Mouse (Mus musculus) CH12.LX (cell line): ENCODE results near the gene Prr5. TPM values are rescaled to one million over a fixed set of nuclear protein-coding genes. Genes with fewer than 3 reads are reported as not detected.

Experiments
- DNase-seq: peaks from one replicate; pipeline ENCODE4 v3.0.0-alpha.2; 2013; ENCODE audit errors: extremely low read depth
- H3K27ac ChIP-seq: 2 replicates; pipeline ENCODE4 v1.5.1; 2012; ENCODE audit warnings: low read depth, mild to moderate bottlenecking, control low read depth, moderate library complexity; ENCODE audit not compliant: insufficient read depth
- H3K27me3 ChIP-seq: replicated peaks from 2 replicates; pipeline ENCODE3; 2012; ENCODE audit warnings: inconsistent platforms
- H3K36me3 ChIP-seq, 2 experiments: replicated peaks in 1 of 2; 2 replicates each; pipeline versions ENCODE3 to v1.6.1; 2012; ENCODE audit warnings: inconsistent platforms in 1 of 2, low read length in 1 of 2, mild to moderate bottlenecking in 1 of 2, mixed read lengths in 1 of 2, moderate library complexity in 1 of 2; ENCODE audit not compliant: control insufficient read depth in 1 of 2, insufficient read depth in 1 of 2
- H3K4me1 ChIP-seq, 2 experiments: 2 replicates each; pipeline ENCODE4 v1.6.1; 2012; ENCODE audit warnings: inconsistent platforms in 1 of 2, moderate library complexity in 1 of 2; ENCODE audit not compliant: insufficient read depth in 2 of 2, control insufficient read depth in 1 of 2
- H3K4me2 ChIP-seq: 2 replicates; pipeline ENCODE4 v1.6.1; 2012; ENCODE audit warnings: low read depth, mild to moderate bottlenecking, control low read depth; ENCODE audit not compliant: poor library complexity, insufficient read depth, severe bottlenecking
- H3K4me3 ChIP-seq, 3 experiments: fragments of 150-350 bp in 1 of 3; sonication (generic) in 1 of 3; replicated peaks in 1 of 3; 2 replicates each; pipeline versions ENCODE3 to v1.5.1; 2011 to 2012; ENCODE audit warnings: low read depth in 2 of 3, low read length in 2 of 3, mild to moderate bottlenecking in 2 of 3, moderate library complexity in 2 of 3, control low read depth in 1 of 3, improper control_type of control experiment in 1 of 3, inconsistent platforms in 1 of 3, mixed read lengths in 1 of 3; ENCODE audit not compliant: poor library complexity in 1 of 3
- H3K79me2 ChIP-seq: replicated peaks from 2 replicates; pipeline ENCODE4 v1.6.1; 2012; ENCODE audit warnings: mild to moderate bottlenecking, moderate library complexity; ENCODE audit not compliant: control insufficient read depth, poor library complexity, insufficient read depth, severe bottlenecking; ENCODE audit errors: extremely low read depth
- H3K9ac ChIP-seq: 2 replicates; pipeline ENCODE4 v1.6.1; 2012; ENCODE audit warnings: low read depth, mild to moderate bottlenecking, control low read depth, moderate library complexity; ENCODE audit not compliant: insufficient read depth
- H3K9me3 ChIP-seq: replicated peaks from 2 replicates; pipeline ENCODE3; 2012; ENCODE audit warnings: low read length, inconsistent platforms, mixed read lengths
- BHLHE40 ChIP-seq: IDR thresholded peaks from 2 replicates; pipeline ENCODE4 v1.6.1; 2011; ENCODE audit warnings: mild to moderate bottlenecking, low read depth, low read length, improper control_type of control experiment
- CHD1 ChIP-seq: IDR thresholded peaks from 2 replicates; pipeline ENCODE4 v1.6.1; 2012; ENCODE audit warnings: low read depth, low read length, improper control_type of control experiment, inconsistent platforms
- CHD2 ChIP-seq: IDR thresholded peaks from 2 replicates; pipeline ENCODE4 v1.6.1; 2011; ENCODE audit warnings: low read length, improper control_type of control experiment
- CTCF ChIP-seq, 2 experiments: IDR thresholded peaks in 1 of 2; conservative IDR thresholded peaks in 1 of 2; 2 replicates each; pipeline ENCODE4 v1.5.1; 2011 to 2012; ENCODE audit warnings: low read depth in 2 of 2, low read length in 2 of 2, improper control_type of control experiment in 1 of 2, inconsistent platforms in 1 of 2, mild to moderate bottlenecking in 1 of 2, moderate library complexity in 1 of 2
- E2F4 ChIP-seq: IDR thresholded peaks from 2 replicates; pipeline ENCODE4 v1.6.1; 2011; ENCODE audit warnings: low read depth, low read length, improper control_type of control experiment; ENCODE audit not compliant: insufficient replicate concordance
- ETS1 ChIP-seq: conservative IDR thresholded peaks from 2 replicates; pipeline ENCODE4 v1.6.1; 2012; ENCODE audit warnings: low read depth, mild to moderate bottlenecking, inconsistent platforms, low read length, improper control_type of control experiment, moderate library complexity
- IRF4 ChIP-seq: IDR thresholded peaks from 2 replicates; pipeline ENCODE4 v1.6.1; 2014; ENCODE audit warnings: low read depth, mild to moderate bottlenecking, inconsistent platforms, low read length, improper control_type of control experiment
- JUN ChIP-seq: IDR thresholded peaks from 2 replicates; pipeline ENCODE4 v1.6.1; 2011; ENCODE audit warnings: low read depth, mild to moderate bottlenecking, low read length, improper control_type of control experiment, moderate library complexity; ENCODE audit not compliant: insufficient read depth
- KAT2A ChIP-seq: IDR thresholded peaks from 2 replicates; pipeline ENCODE4 v1.6.1; 2012; ENCODE audit warnings: low read length, improper control_type of control experiment, inconsistent platforms; ENCODE audit not compliant: insufficient replicate concordance
- MAX ChIP-seq: IDR thresholded peaks from 2 replicates; pipeline ENCODE4 v1.6.1; 2011; ENCODE audit warnings: low read length, improper control_type of control experiment
- MXI1 ChIP-seq: IDR thresholded peaks from 2 replicates; pipeline ENCODE4 v1.6.1; 2011; ENCODE audit warnings: mild to moderate bottlenecking, low read depth, low read length, improper control_type of control experiment
- NELFE ChIP-seq: IDR thresholded peaks from 2 replicates; pipeline ENCODE4 v1.6.1; 2011; ENCODE audit warnings: low read depth, low read length, improper control_type of control experiment
- NRF1 ChIP-seq: IDR thresholded peaks from 2 replicates; pipeline ENCODE4 v1.6.1; 2014; ENCODE audit warnings: low read depth, mild to moderate bottlenecking, inconsistent platforms, low read length, improper control_type of control experiment, moderate library complexity
- RAD21 ChIP-seq: IDR thresholded peaks from 2 replicates; pipeline ENCODE4 v1.6.1; 2011; ENCODE audit warnings: low read depth, mild to moderate bottlenecking, low read length, improper control_type of control experiment, moderate library complexity
- SIN3A ChIP-seq: IDR thresholded peaks from 2 replicates; pipeline ENCODE4 v1.6.1; 2012; ENCODE audit warnings: low read length, improper control_type of control experiment, inconsistent platforms
- SMC3 ChIP-seq: IDR thresholded peaks from 2 replicates; pipeline ENCODE4 v1.6.1; 2011; ENCODE audit warnings: low read depth, low read length, improper control_type of control experiment
- TBP ChIP-seq: conservative IDR thresholded peaks from 2 replicates; pipeline ENCODE4 v1.6.1; 2011; ENCODE audit warnings: low read depth, low read length, improper control_type of control experiment
- UBTF ChIP-seq: IDR thresholded peaks from 2 replicates; pipeline ENCODE4 v1.6.1; 2012; ENCODE audit warnings: low read depth, mild to moderate bottlenecking, inconsistent platforms, low read length, improper control_type of control experiment, moderate library complexity
- USF2 ChIP-seq: conservative IDR thresholded peaks from 2 replicates; pipeline ENCODE4 v1.6.1; 2011; ENCODE audit warnings: low read depth, low read length, improper control_type of control experiment
- ZMIZ1 ChIP-seq: IDR thresholded peaks from 2 replicates; pipeline ENCODE4 v1.6.1; 2012; ENCODE audit warnings: low read depth, mild to moderate bottlenecking, inconsistent platforms, low read length, improper control_type of control experiment
- ZNF384 ChIP-seq: IDR thresholded peaks from 2 replicates; pipeline ENCODE4 v1.6.1; 2012; ENCODE audit warnings: low read depth, low read length, improper control_type of control experiment, inconsistent platforms
- dilution Hi-C: fragments of 300-500 bp; cut with MboI; formaldehyde crosslinking; loops from 2 replicates; pipeline ENCODE4 v1.14.3; 2020; ENCODE audit warnings: low sequenced_read_pairs; ENCODE audit not compliant: extremely low pct_unique_long_range_greater_than_20kb, extremely low pct_ligation_motif_present
- in situ Hi-C: fragments of 300-500 bp; cut with MboI; formaldehyde crosslinking; loops from 3 replicates; pipeline ENCODE4 v1.14.3; 2019; ENCODE audit warnings: low sequenced_read_pairs, low pct_ligation_motif_present, low pct_unique_long_range_greater_than_20kb, mixed read lengths
- polyA plus RNA-seq: library from polyadenylated mRNA; unstranded; fragments of >175 nt; gene quantifications from 2 replicates; pipeline ENCODE4 v1.2.1, GENCODE M21; 2012; ENCODE audit warnings: low read depth; ENCODE audit not compliant: insufficient read length
- total RNA-seq, 2 experiments: library from RNA; depleted of rRNA; stranded (reverse); fragments of 300-350 nt in 1 of 2; fragments of >200 nt in 1 of 2; gene quantifications; 2 replicates each; pipeline ENCODE4 v1.2.3; 2012 to 2014

Prr5 gene
- total RNA-seq (2012; rRNA removed) (19.7 and 28.5 TPM in 2 replicates), total RNA-seq (2014; rRNA removed) (10.4 and 11.6 TPM in 2 replicates), polyA plus RNA-seq (58.2 and 68.2 TPM in 2 replicates)

GRCm38 (mm10) chr15:84668938-84669747 lies at the start of gene Prr5:
Prr5 (plus strand) TSS chr15:84669620.
- TF ChIP-seq SIN3A (no peak), ZNF384 (no peak), UBTF (no peak), ZMIZ1 (no peak), NELFE (no peak), NRF1 (no peak), IRF4 (no peak), RAD21 (no peak), SMC3 (no peak), JUN (no peak), E2F4 (no peak)

GRCm38 (mm10) chr15:84620028-84620427 lies 49.4 kb upstream of the Prr5 start:
- Histone ChIP-seq H3K9me3 (no peaks in the 10 kb centered on the region), H3K9ac (no peak overlapping the region), H3K79me2 (no peaks in the 10 kb centered on the region), H3K4me2 (no peak overlapping the region), H3K27ac (no peak overlapping the region), H3K4me1 (peaks cover 0 to 11% of the 10 kb centered on the region in 2 experiments; a peak in 2 of 4 replicates), H3K4me3 (no peak overlapping the region)
- in situ Hi-C loops (loop anchor here (25.0 kb wide), 2 partner anchors 508 to 758 kb away; partner anchors contain the start of genes Pnpla5 and Sult4a1), dilution Hi-C loops (no loop called here)
- TF ChIP-seq KAT2A (no peak), CTCF (conservative IDR thresholded peaks at IDR 0.05 in 1 of 2, IDR thresholded peaks at IDR 0.05 in 1 of 2; ENCODE audit: low read depth in 2 of 2, low read length in 2 of 2) (no peak), CHD2 (no peak), SMC3 (no peak), CHD1 (no peak), MAX (no peak), ETS1 (no peak), BHLHE40 (no peak), JUN (no peak), USF2 (no peak), ZNF384 (no peak), E2F4 (no peak), MXI1 (no peak), IRF4 (no peak), TBP (no peak)
- TF ChIP-seq, all 38 proteins: peak for 0
- H3K36me3 ChIP-seq, result no peaks in the 10 kb centered on the region
- peaks cover 79% of the 10 kb centered on the region for H3K27me3 ChIP-seq
- DNase-seq, result no peak

More at GRCm38 (mm10) chr15:84668938-84669747, at the start of gene Prr5:
- Histone ChIP-seq H3K4me3 (no peak within 1 kb of the TSS), H3K27ac (no peak within 1 kb of the TSS), H3K79me2 (no peaks in the 10 kb centered on the region), H3K36me3 (no peaks in the 10 kb centered on the region), H3K9me3 (no peaks in the 10 kb centered on the region), H3K27me3 (peaks cover 61% of the 10 kb centered on the region), H3K4me1 (peaks cover 0 to 4% of the 10 kb centered on the region in 2 experiments; a peak in 1 of 4 replicates), H3K9ac (no peak within 1 kb of the TSS), H3K4me2 (no peak within 1 kb of the TSS)
- DNase-seq, result no peak
- dilution Hi-C loops (no loop called here), in situ Hi-C loops (loop anchor here (5.0 kb wide), 1 partner anchor 33 kb away; no protein-coding TSS in a partner anchor)
